Mouse (Mus musculus) liver, embryonic 18 days (tissue): ENCODE results near the gene Pax1. TPM values are rescaled to one million over a fixed set of nuclear protein-coding genes. Genes with fewer than 3 reads are reported as not detected.

Experiments
- polyA plus RNA-seq: library from polyadenylated mRNA; depleted of rRNA; stranded (reverse); fragments of >200 nt; gene quantifications from 2 replicates; pipeline ENCODE4 v1.2.3, GENCODE M21; 2012; rRNA removed

Pax1 gene
- 0.01 and 0.05 TPM in 2 replicates for polyA plus RNA-seq

DNA sequence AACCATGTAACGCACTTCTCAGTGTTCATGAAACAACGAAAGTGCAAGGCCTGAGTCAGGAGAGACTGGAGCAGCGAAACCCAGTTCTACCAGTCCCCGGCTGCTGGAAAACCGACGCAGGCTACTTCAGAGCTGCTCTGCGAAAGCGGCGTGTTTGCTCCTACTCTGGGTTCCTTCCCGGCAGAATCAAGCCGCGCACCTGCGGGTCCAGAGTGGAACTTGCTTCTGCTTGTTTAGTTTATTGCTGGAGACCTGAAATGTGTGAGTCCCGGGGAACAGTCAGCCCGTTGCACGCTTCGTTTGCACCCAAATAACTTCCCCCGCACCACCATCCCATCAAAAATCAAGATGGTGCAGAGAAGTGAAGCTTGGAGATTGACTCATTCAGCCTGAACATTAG, at the start of gene Pax1:
Pax1 (plus strand) TSS at position 345 of the 400 bp plus-strand sequence.

Other genes with a start within 250 kb of the Pax1 start
- not detected in 2 replicates for gene Nkx2-2, start 167.7 kb upstream of the Pax1 start, polyA plus RNA-seq